Mouse (Mus musculus) frontal cortex, postnatal 14 days (tissue): Measurements from ENCODE around the gene Ttc9b.
"Not testable (repeated sequence)": the region's sequence is repeated elsewhere in the genome, so short reads cannot be mapped to it uniquely, and the experiment has no call there.

Experiments used
- DNase-seq, 2 experiments: peaks; one replicate each; pipeline ENCODE4 v3.0.0; 2022; ENCODE audit warnings: low spot score in 2 of 2

Gene Ttc9b

DNA sequence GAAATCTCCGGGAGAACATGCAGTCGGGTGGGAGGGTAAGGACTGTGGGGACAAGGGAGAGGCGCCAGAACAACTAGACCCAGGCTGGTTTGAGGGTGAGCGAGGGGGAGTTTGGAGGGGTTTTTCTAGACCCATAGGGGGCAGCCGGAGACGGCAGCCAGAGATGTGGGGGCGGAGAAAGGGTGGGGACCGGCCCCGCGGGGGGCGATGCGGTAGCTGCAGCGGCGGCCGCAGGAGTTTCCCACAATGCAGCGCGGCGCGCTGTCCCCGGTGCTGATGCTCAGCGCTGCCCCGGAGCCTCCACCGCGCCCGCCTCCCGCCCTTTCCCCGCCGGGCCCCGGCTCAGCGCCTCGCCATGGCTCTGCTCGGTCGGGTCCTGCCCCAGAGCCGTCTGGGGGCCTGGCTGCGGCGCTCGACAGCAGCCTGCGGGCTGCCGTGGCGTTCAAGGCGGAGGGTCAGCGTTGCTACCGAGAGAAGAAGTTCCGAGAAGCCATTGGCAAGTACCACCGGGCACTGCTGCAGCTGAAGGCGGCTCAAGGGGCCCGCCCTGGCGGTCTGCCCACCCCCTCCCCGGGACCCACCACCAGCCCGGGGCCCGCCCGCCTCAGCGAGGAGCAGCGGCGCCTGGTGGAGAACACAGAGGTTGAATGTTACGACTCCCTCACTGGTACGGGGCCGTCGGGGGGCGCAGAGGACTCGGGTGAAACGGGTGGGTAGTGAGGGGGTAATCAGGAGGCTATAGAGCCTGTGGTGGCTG lies at the start of gene Ttc9b:
Gene Ttc9b (plus strand): TSS at position 235 of the 757 bp plus-strand sequence.
- peak; percentile 62 to 69 for DNase-seq

- DNase-seq, result no peak
These were observed 48.9 kb upstream of the Ttc9b start for GRCm38 (mm10) chr7:27604661-27605348.

GRCm38 (mm10) chr7:27605499-27606285 lies 48.0 kb upstream of the Ttc9b start:
- peak; percentile 49 to 57 for DNase-seq

- no peak for DNase-seq
These were observed 47.0 kb upstream of the Ttc9b start for GRCm38 (mm10) chr7:27606481-27607254.

GRCm38 (mm10) chr7:27607580-27607979 lies 46.1 kb upstream of the Ttc9b start:
- DNase-seq, result peak in 1 of 2 experiments; percentile 49

DNA sequence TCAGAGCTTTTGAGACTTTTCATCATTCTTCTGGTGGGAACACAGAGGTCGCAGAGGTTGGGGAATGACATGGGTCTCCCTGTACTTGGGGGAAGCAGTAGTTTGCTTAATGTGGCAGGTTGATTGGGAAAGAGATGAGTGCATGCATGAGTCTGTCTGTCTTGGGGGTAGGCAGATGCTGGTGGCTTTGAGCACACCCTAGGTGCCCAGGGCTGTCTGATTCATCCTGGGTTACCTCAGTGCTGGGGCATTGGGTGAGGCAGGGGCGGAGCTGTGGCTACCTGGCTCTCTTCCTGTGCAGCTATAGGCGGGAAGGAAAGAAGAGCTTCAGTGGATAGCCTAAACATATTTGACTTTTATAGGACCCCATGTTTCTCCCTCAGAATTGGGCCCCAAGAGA lies 45.6 kb upstream of the Ttc9b start:
- DNase-seq, result no peak

DNA sequence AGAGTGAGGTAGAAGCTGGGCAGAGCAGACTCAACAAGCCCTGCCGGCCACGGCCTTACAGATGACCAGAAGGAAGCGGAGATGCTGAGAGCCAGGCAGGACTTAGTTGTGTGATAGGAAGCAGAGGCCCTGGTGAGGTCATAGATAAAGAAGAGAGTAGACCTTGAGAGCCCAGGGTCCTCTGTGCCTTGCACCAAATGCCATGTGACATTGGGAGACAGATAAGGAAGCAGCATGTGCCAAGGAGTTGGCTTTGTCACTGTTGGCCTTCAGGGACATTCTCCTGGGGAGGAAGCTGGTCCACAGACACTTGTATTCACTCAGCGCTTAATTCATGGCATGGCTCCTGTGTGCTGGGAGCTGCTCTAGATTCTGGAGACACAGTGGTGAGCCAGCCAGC lies 44.4 kb upstream of the Ttc9b start:
- no peak for DNase-seq

GRCm38 (mm10) chr7:27609688-27610087 lies 44.0 kb upstream of the Ttc9b start:
- DNase-seq, result no peak

- DNase-seq, result no peak
These were observed 43.3 kb upstream of the Ttc9b start for GRCm38 (mm10) chr7:27610370-27610769.

GRCm38 (mm10) chr7:27610871-27611270 lies 42.8 kb upstream of the Ttc9b start:
- no peak for DNase-seq

- DNase-seq, result no peak
These were observed 40.8 kb upstream of the Ttc9b start for GRCm38 (mm10) chr7:27612940-27613339.

- peak in 1 of 2 experiments; percentile 51 for DNase-seq
These were observed 39.8 kb upstream of the Ttc9b start for GRCm38 (mm10) chr7:27613751-27614499.

DNA sequence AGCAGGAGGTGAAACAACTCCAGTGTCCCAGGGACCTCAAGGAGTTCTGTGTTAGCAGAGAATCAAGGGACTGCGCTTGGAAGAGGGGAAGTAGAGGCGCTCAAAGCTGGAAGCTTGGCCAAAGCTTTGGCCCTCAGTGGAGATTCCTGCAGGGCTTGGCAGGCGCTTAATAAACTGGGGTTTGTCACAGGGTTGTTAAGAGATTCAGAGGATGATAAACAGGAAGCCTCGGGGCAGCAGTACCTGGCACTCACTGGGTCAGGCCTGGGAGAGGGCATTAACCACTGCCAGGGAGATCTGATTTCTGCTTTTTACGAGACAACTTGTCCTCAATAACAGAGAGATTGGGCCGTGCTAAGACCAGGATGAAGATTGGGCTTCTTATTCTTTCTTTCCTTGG lies 32.7 kb upstream of the Ttc9b start:
- no peak for DNase-seq

- no peak for DNase-seq
These were observed 31.5 kb upstream of the Ttc9b start for GRCm38 (mm10) chr7:27622234-27622633.

DNA sequence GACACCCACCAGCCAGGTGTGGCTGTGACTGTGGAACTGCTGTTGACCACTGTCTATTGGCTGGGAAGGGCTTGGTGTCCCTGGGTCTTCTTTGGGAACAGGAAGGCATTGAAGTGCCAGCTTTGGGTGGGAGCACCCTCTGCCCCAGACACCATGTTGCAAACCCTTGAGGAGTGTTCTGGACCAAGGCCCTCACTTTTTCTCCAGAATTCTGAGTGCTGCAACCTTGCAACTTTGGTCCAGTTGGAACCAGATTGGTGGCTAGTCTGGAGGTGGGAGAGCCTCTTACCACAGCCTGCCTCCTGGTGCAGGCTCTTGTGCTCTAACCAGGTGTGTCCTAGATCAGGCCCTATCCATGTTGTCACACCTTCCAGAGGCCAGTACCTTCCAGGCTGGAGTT lies 28.7 kb upstream of the Ttc9b start:
- DNase-seq, result no peak

DNA sequence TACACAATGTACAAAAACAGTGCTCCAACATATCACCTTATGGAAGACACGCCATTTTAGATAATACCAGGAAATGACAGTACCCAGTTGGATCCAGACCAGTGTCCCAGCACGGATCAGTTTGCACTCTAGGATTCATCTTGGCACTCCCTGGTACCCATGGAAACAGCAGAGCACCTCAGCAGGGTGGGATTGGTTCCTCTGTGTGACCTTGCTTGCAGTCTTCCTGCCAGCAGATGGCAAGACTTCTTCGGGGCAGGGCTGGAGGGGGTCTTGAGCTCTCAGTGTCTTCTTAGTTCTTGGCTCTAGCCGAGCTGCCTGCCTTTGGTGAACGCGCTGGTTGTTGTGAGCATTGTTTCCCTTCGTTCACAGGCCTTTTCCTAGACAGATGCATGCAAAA lies 26.0 kb upstream of the Ttc9b start:
- DNase-seq, result no peak

GRCm38 (mm10) chr7:27628190-27628589 lies 25.5 kb upstream of the Ttc9b start:
- no peak for DNase-seq

DNA sequence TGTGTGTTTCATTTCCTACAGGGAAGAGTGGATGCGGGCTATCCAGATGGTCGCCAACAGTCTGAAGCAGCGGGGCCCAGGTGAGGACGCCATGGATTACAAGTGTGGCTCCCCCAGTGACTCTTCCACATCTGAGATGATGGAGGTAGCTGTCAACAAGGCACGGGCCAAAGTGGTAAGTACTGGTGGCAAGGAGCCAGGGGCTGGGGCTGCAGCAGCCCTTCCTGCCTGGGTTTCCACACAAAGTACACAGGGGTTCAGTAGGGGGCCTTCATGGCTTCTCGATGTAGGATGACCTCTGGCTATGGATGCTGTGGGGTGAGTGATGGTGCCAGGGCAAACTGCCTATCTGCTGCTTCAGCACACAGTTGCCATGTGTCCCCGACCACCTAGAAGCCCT lies 24.9 kb upstream of the Ttc9b start:
- DNase-seq, result not testable (repeated sequence)

- no peak for DNase-seq
These were observed 22.3 kb upstream of the Ttc9b start for GRCm38 (mm10) chr7:27631439-27631838.

- DNase-seq, result no peak
These were observed 20.5 kb upstream of the Ttc9b start for GRCm38 (mm10) chr7:27633166-27633565.

DNA sequence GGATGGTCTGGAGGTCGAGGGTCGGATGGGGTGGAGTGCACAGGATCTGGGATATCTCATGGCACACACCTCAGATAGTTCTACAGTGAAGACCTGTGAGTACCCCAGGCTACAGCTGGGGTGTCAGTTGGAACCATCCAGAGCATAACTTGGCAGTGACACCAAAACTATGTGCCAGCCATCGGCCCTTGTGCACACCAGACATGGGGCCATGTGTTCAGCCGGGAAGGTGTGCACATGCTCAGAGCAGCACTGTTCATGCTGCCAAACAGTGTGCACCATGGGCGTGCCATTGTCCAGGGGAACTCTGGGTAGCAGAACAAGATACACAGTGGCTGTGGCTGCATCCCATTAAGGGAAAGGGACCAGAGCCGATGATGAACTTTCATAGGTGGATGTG lies 19.0 kb upstream of the Ttc9b start:
- DNase-seq, result no peak
